Mouse (Mus musculus): ENCODE results near the gene Mrpl23. TPM values are rescaled to one million over a fixed set of nuclear protein-coding genes. Genes with fewer than 3 reads are reported as not detected.

Gene Mrpl23
- polyA plus RNA-seq, 1 experiment from 2014 or later: 35.6 TPM

DNA sequence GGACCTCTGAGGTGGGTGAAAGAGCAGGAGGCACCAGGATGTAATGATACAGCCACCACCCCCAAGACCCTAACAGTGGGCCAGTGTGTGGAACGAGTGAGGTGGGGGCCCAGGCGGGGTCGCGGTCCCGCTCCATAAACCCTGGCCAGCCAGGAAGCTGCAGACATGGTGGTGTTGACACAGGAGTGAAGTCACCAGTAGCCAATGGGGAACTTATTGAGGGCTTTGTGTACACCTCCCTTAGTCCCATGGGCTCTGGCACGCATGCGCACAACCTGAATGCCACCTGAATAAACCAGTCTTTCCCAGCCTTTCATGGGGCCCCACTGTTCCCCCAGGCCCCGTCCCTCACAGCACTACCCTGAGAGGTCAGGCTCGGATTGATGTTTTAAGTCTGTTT lies 38.1 kb downstream of the Mrpl23 start:
- no peaks in the 10 kb centered on the region for H3K9me3 ChIP-seq (ENCODE audit: control insufficient read depth, low read depth, low read length)
- no peaks in the 10 kb centered on the region for H3K27me3 ChIP-seq (ENCODE audit: control insufficient read depth, insufficient read depth, low read length)
- H3K27ac ChIP-seq (ENCODE audit: low read length): peak overlapping the region; percentile 95
- no peak overlapping the region for H3K9ac ChIP-seq (replicated peaks; ENCODE audit: low read depth, low read length)
- peaks cover 81% of the 10 kb centered on the region for H3K4me1 ChIP-seq (ENCODE audit: control insufficient read depth, insufficient read depth, low read length)
- ATAC-seq (ENCODE audit: insufficient number of reproducible peaks, insufficient read depth, low FRiP score, low read depth): peak; percentile 48
- 59% methylated on average over 9 of the region's 9 CpGs for WGBS
- 0 out of 2 replicates have a peak, but pooled peaks cover under 1% of the 10 kb centered on the region for H3K36me3 ChIP-seq (ENCODE audit: control insufficient read depth, insufficient read depth, low read length)
- H3K4me2 ChIP-seq (replicated peaks; ENCODE audit: low read depth, low read length): no peak overlapping the region
- H3K4me3 ChIP-seq (ENCODE audit: low read depth, low read length): no peak overlapping the region

DNA sequence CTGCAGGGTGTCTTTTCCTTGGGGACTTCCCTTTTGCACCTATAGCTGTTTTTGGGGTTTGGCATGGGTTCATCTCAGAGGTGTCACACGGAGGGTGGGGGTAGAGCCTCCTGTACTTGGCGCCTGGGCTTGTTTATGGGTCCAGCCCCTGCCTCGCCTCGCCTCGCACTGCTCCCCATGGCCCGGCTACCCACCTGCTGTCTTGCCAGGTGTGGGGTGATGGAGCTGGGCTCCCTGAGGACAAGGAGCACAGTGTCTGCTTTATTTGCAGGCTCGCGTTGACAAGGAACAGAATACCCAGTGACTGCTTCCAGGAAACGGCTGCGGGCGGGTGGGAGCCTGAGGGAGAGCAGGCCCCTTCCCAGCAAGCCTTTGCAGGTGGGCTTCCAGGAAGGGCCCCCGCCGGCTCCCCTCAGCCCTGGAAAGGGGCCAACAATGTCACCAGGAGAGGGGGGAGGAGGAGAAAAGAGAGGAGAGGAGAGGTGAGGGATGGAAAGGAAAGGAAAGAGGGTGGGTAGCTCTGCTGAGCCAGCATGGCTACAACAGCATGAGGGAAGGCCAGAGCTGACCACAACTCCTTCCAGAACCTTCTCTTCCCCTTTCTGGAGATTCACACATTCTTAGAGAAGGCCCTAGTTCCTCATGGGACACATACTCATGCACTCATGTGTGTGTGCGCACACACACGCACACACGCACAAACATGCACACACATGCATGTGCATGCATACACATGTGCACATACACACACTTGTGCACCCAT lies 39.2 kb downstream of the Mrpl23 start:
- peaks cover 71% of the 10 kb centered on the region for H3K4me1 ChIP-seq (ENCODE audit: control insufficient read depth, insufficient read depth, low read length)
- 0 out of 2 replicates have a peak, but pooled peaks cover 8% of the 10 kb centered on the region for H3K36me3 ChIP-seq (ENCODE audit: control insufficient read depth, insufficient read depth, low read length)
- peak overlapping the region; percentile 95 for H3K27ac ChIP-seq (ENCODE audit: low read length)
- ATAC-seq (ENCODE audit: insufficient number of reproducible peaks, insufficient read depth, low FRiP score, low read depth): no peak
- WGBS: 28% methylated on average over 16 of the region's 16 CpGs
- H3K9me3 ChIP-seq (ENCODE audit: control insufficient read depth, low read depth, low read length): no peaks in the 10 kb centered on the region
- H3K4me3 ChIP-seq (ENCODE audit: low read depth, low read length): no peak overlapping the region
- H3K9ac ChIP-seq (replicated peaks; ENCODE audit: low read depth, low read length): no peak overlapping the region; the same call in 1 of the 2 replicates
- no peaks in the 10 kb centered on the region for H3K27me3 ChIP-seq (ENCODE audit: control insufficient read depth, insufficient read depth, low read length)
- 0 out of 2 replicates have a peak overlapping the region, but pooled peaks have one; percentile 8 for H3K4me2 ChIP-seq (replicated peaks; ENCODE audit: low read depth, low read length)

DNA sequence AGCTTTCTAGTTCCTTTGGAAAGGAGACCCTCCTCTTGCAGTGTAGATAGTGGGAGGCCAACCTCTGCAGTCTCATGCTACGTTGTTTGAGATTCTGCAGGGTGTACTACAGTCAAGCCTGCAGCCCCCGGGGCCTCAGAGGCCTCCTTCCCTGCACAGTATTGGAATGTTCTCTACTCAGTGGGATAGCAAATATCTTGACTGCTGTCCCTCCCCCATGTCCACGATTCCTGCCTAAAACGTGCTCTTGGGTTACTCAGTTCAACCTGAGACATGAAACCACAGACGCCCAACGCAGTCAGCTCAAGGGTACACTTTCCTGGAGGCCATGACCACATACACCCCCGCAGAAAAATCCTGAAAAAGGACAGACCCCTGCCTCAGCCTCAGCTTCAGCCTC lies 39.9 kb downstream of the Mrpl23 start:
- H3K4me2 ChIP-seq (replicated peaks; ENCODE audit: low read depth, low read length): 0 out of 2 replicates have a peak overlapping the region, but pooled peaks have one; percentile 19

DNA sequence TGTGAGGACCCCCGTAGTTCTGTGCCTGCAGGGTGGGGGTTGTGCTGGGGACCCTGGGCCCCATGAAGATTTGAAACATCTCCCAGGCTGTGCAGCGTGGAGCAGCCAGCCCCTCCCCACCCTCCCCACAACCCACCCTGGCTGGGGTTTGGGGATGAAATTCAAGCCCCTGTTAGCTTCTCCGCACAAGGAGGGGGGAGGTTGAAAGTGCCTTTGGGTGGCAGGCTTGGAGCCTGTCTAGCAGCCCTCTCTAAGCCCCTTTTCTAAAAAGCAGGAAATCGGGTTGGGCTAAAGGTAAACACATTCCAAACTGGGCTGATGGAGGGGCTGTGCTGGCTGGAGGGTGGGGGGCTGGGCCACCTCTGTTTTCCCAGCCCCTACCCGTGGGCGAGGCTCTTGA lies 40.5 kb downstream of the Mrpl23 start:
- H3K27ac ChIP-seq (ENCODE audit: low read length): peak overlapping the region; percentile 95
- peaks cover 71% of the 10 kb centered on the region for H3K4me1 ChIP-seq (ENCODE audit: control insufficient read depth, insufficient read depth, low read length)
- 0 out of 2 replicates have a peak, but pooled peaks cover 10% of the 10 kb centered on the region for H3K36me3 ChIP-seq (ENCODE audit: control insufficient read depth, insufficient read depth, low read length)
- ATAC-seq (ENCODE audit: insufficient number of reproducible peaks, insufficient read depth, low FRiP score, low read depth): peak; percentile 26; the same call in 1 of the 2 replicates
- H3K9me3 ChIP-seq (ENCODE audit: control insufficient read depth, low read depth, low read length): no peaks in the 10 kb centered on the region
- 12% methylated on average over 6 of the region's 6 CpGs for WGBS
- H3K27me3 ChIP-seq (ENCODE audit: control insufficient read depth, insufficient read depth, low read length): no peaks in the 10 kb centered on the region
- no peak overlapping the region for H3K4me3 ChIP-seq (ENCODE audit: low read depth, low read length)
- peak overlapping the region; percentile 19; the same call in 1 of the 2 replicates for H3K4me2 ChIP-seq (replicated peaks; ENCODE audit: low read depth, low read length)
- H3K9ac ChIP-seq (replicated peaks; ENCODE audit: low read depth, low read length): peak overlapping the region; percentile 18; the same call in 1 of the 2 replicates

More for the DNA sequence above, 39.9 kb downstream of the Mrpl23 start:
- 0 out of 2 replicates have a peak, but pooled peaks cover 10% of the 10 kb centered on the region for H3K36me3 ChIP-seq (ENCODE audit: control insufficient read depth, insufficient read depth, low read length)
- H3K4me1 ChIP-seq (ENCODE audit: control insufficient read depth, insufficient read depth, low read length): peaks cover 71% of the 10 kb centered on the region
- peak overlapping the region; percentile 95 for H3K27ac ChIP-seq (ENCODE audit: low read length)
- H3K9ac ChIP-seq (replicated peaks; ENCODE audit: low read depth, low read length): peak overlapping the region; percentile 18; the same call in 1 of the 2 replicates
- WGBS: 17% methylated on average over 7 of the region's 7 CpGs
- ATAC-seq (ENCODE audit: insufficient number of reproducible peaks, insufficient read depth, low FRiP score, low read depth): no peak
- no peak overlapping the region for H3K4me3 ChIP-seq (ENCODE audit: low read depth, low read length)
- no peaks in the 10 kb centered on the region for H3K27me3 ChIP-seq (ENCODE audit: control insufficient read depth, insufficient read depth, low read length)
- H3K9me3 ChIP-seq (ENCODE audit: control insufficient read depth, low read depth, low read length): no peaks in the 10 kb centered on the region

DNA sequence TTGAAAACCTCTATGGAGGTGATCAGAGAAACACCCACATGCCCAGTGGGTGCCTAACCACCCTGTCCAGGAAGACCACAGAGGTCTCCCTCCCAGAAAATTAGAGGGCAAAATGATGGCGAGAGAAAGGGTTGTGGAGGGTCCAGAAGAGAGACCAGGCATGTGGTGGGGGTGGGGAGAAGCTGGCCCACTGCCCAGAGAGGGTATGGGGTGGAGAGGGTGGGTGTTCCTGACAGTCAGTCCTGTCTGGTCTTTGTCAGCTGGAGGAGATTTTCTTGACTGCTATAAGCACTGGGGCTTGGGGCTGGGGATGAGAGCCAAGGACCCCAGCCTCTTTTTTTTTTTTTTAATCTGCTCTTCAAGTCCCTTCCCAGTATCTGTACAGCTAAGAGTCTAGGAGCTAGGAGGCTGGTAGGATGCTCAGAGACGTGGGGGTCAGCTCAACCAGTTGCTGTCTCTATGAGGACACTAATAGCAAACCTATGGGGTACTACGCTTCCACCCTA lies 41.7 kb downstream of the Mrpl23 start:
- 0 out of 2 replicates have a peak, but pooled peaks cover 10% of the 10 kb centered on the region for H3K36me3 ChIP-seq (ENCODE audit: control insufficient read depth, insufficient read depth, low read length)
- H3K9ac ChIP-seq (replicated peaks; ENCODE audit: low read depth, low read length): peak overlapping the region; percentile 79
- H3K4me2 ChIP-seq (replicated peaks; ENCODE audit: low read depth, low read length): peak overlapping the region; percentile 49
- 27% methylated on average over 3 of the region's 3 CpGs for WGBS
- peaks cover 68% of the 10 kb centered on the region for H3K4me1 ChIP-seq (ENCODE audit: control insufficient read depth, insufficient read depth, low read length)
- no peaks in the 10 kb centered on the region for H3K9me3 ChIP-seq (ENCODE audit: control insufficient read depth, low read depth, low read length)
- peak overlapping the region; percentile 95 for H3K27ac ChIP-seq (ENCODE audit: low read length)
- H3K27me3 ChIP-seq (ENCODE audit: control insufficient read depth, insufficient read depth, low read length): no peaks in the 10 kb centered on the region
- H3K4me3 ChIP-seq (ENCODE audit: low read depth, low read length): no peak overlapping the region
- no peak for ATAC-seq (ENCODE audit: insufficient number of reproducible peaks, insufficient read depth, low FRiP score, low read depth)

DNA sequence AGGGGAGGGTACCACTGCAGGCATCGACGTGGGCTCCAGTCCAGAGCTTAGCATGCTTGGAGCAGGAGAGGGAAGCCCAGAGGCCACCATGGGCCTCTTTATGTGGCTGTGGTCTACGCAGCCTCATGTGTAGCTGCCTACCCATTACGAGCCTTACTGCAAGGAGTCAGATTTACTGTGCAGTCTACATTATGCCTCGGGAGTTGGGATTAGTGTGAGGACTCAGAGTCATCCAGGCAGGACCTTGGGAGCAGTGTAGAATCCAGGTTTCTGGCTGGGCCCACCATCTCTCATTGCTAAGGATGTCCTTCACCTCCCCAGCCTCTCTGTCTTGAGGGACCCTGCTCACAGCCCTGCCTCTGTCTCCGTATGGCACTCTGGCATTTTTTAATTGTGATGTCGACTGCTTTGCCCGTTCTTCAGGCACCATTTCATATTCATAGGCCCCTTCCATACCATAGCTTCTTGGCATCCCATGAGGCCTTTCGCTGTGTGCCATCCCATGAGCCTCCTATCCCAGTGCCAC lies 42.4 kb downstream of the Mrpl23 start:
- peak overlapping the region; percentile 79 for H3K9ac ChIP-seq (replicated peaks; ENCODE audit: low read depth, low read length)
- H3K27ac ChIP-seq (ENCODE audit: low read length): peak overlapping the region; percentile 95
- H3K4me1 ChIP-seq (ENCODE audit: control insufficient read depth, insufficient read depth, low read length): peaks cover 61% of the 10 kb centered on the region
- 43% methylated on average over 9 of the region's 9 CpGs for WGBS
- 0 out of 2 replicates have a peak, but pooled peaks cover 10% of the 10 kb centered on the region for H3K36me3 ChIP-seq (ENCODE audit: control insufficient read depth, insufficient read depth, low read length)
- H3K27me3 ChIP-seq (ENCODE audit: control insufficient read depth, insufficient read depth, low read length): no peaks in the 10 kb centered on the region
- ATAC-seq (ENCODE audit: insufficient number of reproducible peaks, insufficient read depth, low FRiP score, low read depth): 0 out of 2 replicates have a peak, but pooled peaks have one; percentile 7
- no peaks in the 10 kb centered on the region for H3K9me3 ChIP-seq (ENCODE audit: control insufficient read depth, low read depth, low read length)
- peak overlapping the region; percentile 57; the same call in 1 of the 2 replicates for H3K4me3 ChIP-seq (ENCODE audit: low read depth, low read length)
- peak overlapping the region; percentile 49 for H3K4me2 ChIP-seq (replicated peaks; ENCODE audit: low read depth, low read length)

DNA sequence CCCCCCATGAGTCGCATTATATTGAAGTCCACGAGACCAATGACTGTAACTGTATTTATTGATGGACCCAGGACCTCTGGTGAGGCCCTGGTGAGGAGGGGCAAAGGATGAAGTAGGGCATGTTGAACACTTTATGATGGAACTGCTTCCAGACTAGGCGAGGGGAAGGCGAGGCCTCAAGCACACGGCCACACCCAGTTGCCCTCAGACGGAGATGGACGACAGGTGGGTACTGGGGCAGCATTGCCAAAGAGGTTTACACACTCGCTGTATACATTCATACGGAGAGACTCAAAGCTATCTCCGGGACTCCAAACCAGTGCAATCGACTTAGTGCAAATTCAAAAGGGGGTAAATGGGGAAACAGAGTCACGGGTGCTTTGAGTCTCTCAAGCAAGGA lies 43.0 kb downstream of the Mrpl23 start:
- H3K4me1 ChIP-seq (ENCODE audit: control insufficient read depth, insufficient read depth, low read length): peaks cover 55% of the 10 kb centered on the region
- peak overlapping the region; percentile 57 for H3K4me3 ChIP-seq (ENCODE audit: low read depth, low read length)
- ATAC-seq (ENCODE audit: insufficient number of reproducible peaks, insufficient read depth, low FRiP score, low read depth): no peak
- WGBS: 48% methylated on average over 12 of the region's 12 CpGs
- peaks cover 3% of the 10 kb centered on the region; the same call in 1 of the 2 replicates for H3K9me3 ChIP-seq (ENCODE audit: control insufficient read depth, low read depth, low read length)
- peak overlapping the region; percentile 49 for H3K4me2 ChIP-seq (replicated peaks; ENCODE audit: low read depth, low read length)
- H3K9ac ChIP-seq (replicated peaks; ENCODE audit: low read depth, low read length): peak overlapping the region; percentile 79
- H3K27me3 ChIP-seq (ENCODE audit: control insufficient read depth, insufficient read depth, low read length): no peaks in the 10 kb centered on the region
- 0 out of 2 replicates have a peak, but pooled peaks cover 10% of the 10 kb centered on the region for H3K36me3 ChIP-seq (ENCODE audit: control insufficient read depth, insufficient read depth, low read length)
- H3K27ac ChIP-seq (ENCODE audit: low read length): peak overlapping the region; percentile 95

DNA sequence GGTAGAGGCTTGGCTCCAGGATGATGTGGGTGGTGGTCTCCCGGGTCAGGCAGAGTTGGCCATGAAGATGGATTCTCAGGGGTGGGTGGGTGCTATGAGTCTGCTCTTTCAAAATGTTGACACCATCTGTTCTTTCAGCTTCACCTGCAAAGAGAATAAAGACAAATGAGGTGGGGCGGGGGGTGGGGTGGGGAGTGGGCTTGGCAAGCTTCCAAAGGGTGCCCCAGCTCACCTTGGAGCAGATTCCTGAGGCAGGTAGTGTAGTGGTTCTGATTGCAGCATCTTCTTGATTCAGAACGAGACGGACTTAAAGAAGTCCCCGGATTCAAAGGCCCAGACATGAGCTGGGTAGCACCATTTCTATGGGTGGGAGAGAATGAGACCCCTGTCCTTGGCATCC lies 43.5 kb downstream of the Mrpl23 start:
- Histone ChIP-seq H3K27me3 (ENCODE audit: control insufficient read depth, insufficient read depth, low read length) (no peaks in the 10 kb centered on the region), H3K4me2 (replicated peaks; ENCODE audit: low read depth, low read length) (peak overlapping the region; percentile 49), H3K9me3 (ENCODE audit: control insufficient read depth, low read depth, low read length) (peaks cover 8% of the 10 kb centered on the region; the same call in 1 of the 2 replicates), H3K9ac (replicated peaks; ENCODE audit: low read depth, low read length) (peak overlapping the region; percentile 79), H3K4me1 (ENCODE audit: control insufficient read depth, insufficient read depth, low read length) (peaks cover 51% of the 10 kb centered on the region), H3K4me3 (ENCODE audit: low read depth, low read length) (peak overlapping the region; percentile 57), H3K36me3 (ENCODE audit: control insufficient read depth, insufficient read depth, low read length) (0 out of 2 replicates have a peak, but pooled peaks cover 10% of the 10 kb centered on the region), H3K27ac (ENCODE audit: low read length) (peak overlapping the region; percentile 95)
- ATAC-seq (ENCODE audit: insufficient number of reproducible peaks, insufficient read depth, low FRiP score, low read depth): no peak
- WGBS: 49% methylated on average over 5 of the region's 5 CpGs
